ENCODE assay signal across 8 mouse cellular contexts in the genomic region with DNA sequence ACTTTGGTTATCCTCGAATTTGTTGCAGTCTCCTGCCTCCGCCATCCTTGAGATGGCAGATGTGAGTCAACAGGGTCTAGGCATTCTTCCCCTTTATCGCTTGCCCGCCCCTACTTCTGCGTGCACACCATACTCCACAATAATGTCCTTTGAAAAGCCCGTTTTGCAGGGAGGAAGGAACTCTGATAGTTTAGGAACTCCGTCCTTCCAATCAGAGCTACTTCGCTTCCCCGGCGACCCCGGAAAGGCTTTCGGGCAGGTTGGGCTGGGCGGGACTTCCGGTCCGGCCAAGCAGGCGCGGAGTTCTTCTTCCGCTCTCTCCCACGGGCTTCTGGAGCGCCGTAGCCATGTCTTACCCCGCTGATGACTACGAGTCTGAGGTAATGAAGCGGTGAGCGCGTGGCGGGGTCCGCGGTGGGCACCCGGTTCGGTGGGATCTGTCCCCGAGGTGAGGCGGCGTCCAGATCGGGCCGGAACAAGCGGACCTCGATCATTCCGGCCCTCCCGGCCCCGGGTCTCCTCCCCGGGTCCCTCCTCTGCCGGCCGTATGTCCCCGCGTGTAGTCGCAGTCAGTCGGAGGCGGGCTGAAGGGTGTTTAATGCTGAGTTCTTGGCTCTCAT. TPM values are rescaled to one million over a fixed set of nuclear protein-coding genes. Genes with fewer than 3 reads are reported as not detected.
DNase-seq lines count a peak whose midpoint lies in the region; ATAC-seq lines count a peak whose summit lies in the region.

A gene (plus strand): TSS at position 267 of the 620 bp plus-strand sequence.

- peak; percentile 89 for ATAC-seq in hindbrain, embryonic 14.5 days (ENCODE audit: low FRiP score)

- peak within 1 kb of the TSS; percentile 78 for H3K27ac ChIP-seq in hindbrain, embryonic 14.5 days
- H3K27ac ChIP-seq in macrophage = peak within 1 kb of the TSS; percentile 49

- peaks cover 37% of the 10 kb centered on the region for H3K36me3 ChIP-seq in hindbrain, embryonic 14.5 days (replicated peaks; ENCODE audit: control insufficient read depth, insufficient read depth)
- peaks cover 34% of the 10 kb centered on the region for H3K36me3 ChIP-seq in macrophage (ENCODE audit: inconsistent target)

- peaks cover 15% of the 10 kb centered on the region for H3K4me1 ChIP-seq in hindbrain, embryonic 14.5 days (replicated peaks; ENCODE audit: control insufficient read depth, insufficient read depth, low read length)

- peak within 1 kb of the TSS; percentile 84 for H3K4me3 ChIP-seq in hindbrain, embryonic 14.5 days (replicated peaks; ENCODE audit: low read length)
- peak within 1 kb of the TSS; percentile 94 for H3K4me3 ChIP-seq in macrophage (ENCODE audit: inconsistent target)

- peak within 1 kb of the TSS; percentile 79 for H3K9ac ChIP-seq in hindbrain, embryonic 14.5 days

- H3K79me2 ChIP-seq in macrophage (ENCODE audit: inconsistent target) = peaks cover 35% of the 10 kb centered on the region

- DNase-seq in R1 (ENCODE audit: low read depth, low spot score) = peak; percentile 93
- DNase-seq in cerebellum, postnatal 14 days = peak; percentile 85 to 89
- DNase-seq in frontal cortex, postnatal 25 days (ENCODE audit: low spot score in 2 of 2) = peak; percentile 61 to 75
- DNase-seq in hindbrain, embryonic 14.5 days (ENCODE audit: low spot score) = peak; percentile 84
- peak; percentile 88 to 90 for DNase-seq in left cerebral cortex, adult 18-20 months (ENCODE audit: low spot score in 2 of 2)
- DNase-seq in right cerebral cortex, adult 18-20 months = peak; percentile 93
- peak; percentile 57 for DNase-seq in urinary bladder, postnatal 10 days (ENCODE audit: low spot score)

- H3K9me3 ChIP-seq in hindbrain, embryonic 14.5 days (ENCODE audit: control insufficient read depth, low read length) = no peaks in the 10 kb centered on the region

- H3K27me3 ChIP-seq in hindbrain, embryonic 14.5 days (ENCODE audit: control insufficient read depth, insufficient read depth, low read length) = no peaks in the 10 kb centered on the region

- peak within 1 kb of the TSS; percentile 66 for H3K4me2 ChIP-seq in hindbrain, embryonic 14.5 days (replicated peaks)

- under 1% methylated on average over 47 of the region's 49 CpGs for WGBS in hindbrain, embryonic 14.5 days
- under 1% methylated on average over 49 of the region's 49 CpGs for WGBS in macrophage (ENCODE audit: missing documents)

RNA-seq across cellular contexts. Expression of the gene that starts here (rescaled TPM):
- polyA plus RNA-seq in hindbrain, embryonic 14.5 days (2014; fragmentation: Nextera tagmentation; extraction: Ambion mirVana) = 170 and 177 TPM in 2 replicates
- 10 to 100 TPM; 66.5 to 68.2 TPM for total RNA-seq in left cerebral cortex, adult 18-20 months (2021)
- 10 to 100 TPM; 16.3 to 78.6 (median 48.6) TPM for total RNA-seq in macrophage (2018; cell fraction: chromatin; rRNA removed)
- 10 to 100 TPM; 52.0 to 93.5 (median 68.5) TPM for total RNA-seq in macrophage (2018; cell fraction: cytosol; rRNA removed)
- 10 to 100 TPM; 20.9 to 85.9 (median 40.6) TPM for total RNA-seq in macrophage (2018; cell fraction: nucleus; rRNA removed)
- polyA plus RNA-seq in macrophage (2018) = 92.1 to 130 TPM (median 96.7 TPM) in 3 replicates

Comparison
In these comparisons a context has a peak if more than half of its experiments do, and no peak if none do; other contexts are left out.
1. Peak in every context shown above with its lines: DNase-seq, ATAC-seq, H3K4me3 ChIP-seq and H3K27ac ChIP-seq.